Mouse (Mus musculus) cerebellum, postnatal 25 days (tissue): ENCODE measurements at regions not wholly inside any gene's neighbourhood (a gene's known extent, or its start where the extent isn't known, plus 50 kb on each side); places are given as distances from the start of the nearest gene placed in this dataset.

ENCODE experiments used
- DNase-seq, 2 experiments: peaks; one replicate each; pipeline ENCODE4 v3.0.0; 2021; ENCODE audit warnings: mixed read lengths in 2 of 2

- no peak for DNase-seq
Observed at GRCm38 (mm10) chr17:61520087-61520486, 1361.0 kb downstream of the Efna5 start.

DNA sequence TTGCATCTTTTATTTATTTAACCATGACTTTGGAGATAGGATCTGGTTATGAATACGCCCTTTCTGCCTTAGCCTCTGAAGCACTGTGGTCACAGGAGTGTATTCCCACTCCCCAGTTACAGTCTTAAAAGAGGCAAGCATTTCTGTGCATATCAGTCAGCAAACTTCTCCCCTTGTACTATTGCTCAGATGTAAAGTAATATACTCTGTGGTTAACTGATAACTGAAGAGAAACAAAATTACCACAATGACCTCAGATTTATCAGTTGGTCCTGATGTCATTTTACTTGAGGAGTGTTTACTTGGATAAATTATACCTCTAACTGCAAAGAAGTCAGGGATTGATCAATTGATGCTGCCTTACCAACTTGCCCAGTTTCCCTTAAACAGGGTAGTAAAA is 1366.1 kb downstream of the Efna5 start:
- no peak for DNase-seq

DNA sequence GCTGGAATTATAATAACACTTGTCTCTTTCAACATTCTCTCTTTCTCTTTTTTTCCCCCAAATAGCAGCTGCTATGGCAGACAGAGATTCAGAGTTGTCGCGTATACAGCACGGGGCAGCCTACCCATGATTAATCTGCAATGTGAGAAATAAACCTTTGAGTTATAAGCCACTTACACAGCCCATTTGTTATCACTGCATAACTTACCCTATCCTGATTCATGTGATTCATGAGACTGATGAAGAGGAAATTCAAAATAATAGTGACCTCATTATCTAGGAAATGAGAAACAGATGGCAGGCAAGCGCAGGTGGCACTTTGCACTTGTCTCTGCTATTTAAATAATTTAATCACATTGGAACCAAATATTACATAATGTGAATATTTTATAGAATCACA is 1367.7 kb downstream of the Efna5 start:
- peak; percentile 8 to 20 for DNase-seq

- DNase-seq = no peak
Observed at GRCm38 (mm10) chr17:61495261-61495660, 1385.9 kb downstream of the Efna5 start.

- DNase-seq = no peak
Observed at GRCm38 (mm10) chr17:61477457-61477856, 1403.7 kb downstream of the Efna5 start.

GRCm38 (mm10) chr17:61474405-61474804 is 1406.7 kb downstream of the Efna5 start:
- DNase-seq = no peak

- DNase-seq = no peak
Observed at GRCm38 (mm10) chr17:61452943-61453342, 1428.2 kb downstream of the Efna5 start.

GRCm38 (mm10) chr17:61426846-61427245 is 1454.3 kb downstream of the Efna5 start:
- no peak for DNase-seq
